Mouse (Mus musculus): ENCODE data around the gene Lrp4.

DNA sequence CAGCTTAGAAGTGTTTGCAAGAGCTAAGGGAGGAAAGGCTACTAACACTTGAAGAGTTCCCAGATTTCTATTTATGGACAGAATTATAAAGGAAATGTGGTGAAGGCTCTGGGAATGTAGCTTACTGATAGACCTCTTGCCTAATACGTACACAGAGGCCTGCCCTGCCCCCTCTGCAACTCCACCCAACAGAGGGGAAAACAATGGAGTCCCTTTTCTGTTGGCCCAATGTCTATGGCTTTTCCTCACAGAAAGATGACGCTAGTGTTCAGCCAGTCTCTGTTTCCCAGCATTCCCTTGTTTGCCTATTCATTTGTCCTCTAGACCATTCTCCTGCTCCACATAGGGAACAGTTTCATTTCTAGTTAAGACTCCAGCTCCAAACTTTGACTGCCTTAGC lies 59.9 kb downstream of the Lrp4 start:
- TF ChIP-seq POLR2A (IDR thresholded peaks at IDR 0.05; ENCODE audit: insufficient read depth, low read depth, low read length) (no peak), CTCF (IDR thresholded peaks at IDR 0.05) (no peak), EP300 (IDR thresholded peaks at IDR 0.05; ENCODE audit: insufficient read depth, low read depth, low read length) (no peak)
